Mouse (Mus musculus) ES-E14 (cell line): ENCODE measurements around the gene Hnrnpa3.

ENCODE experiments used
- MAFK ChIP-seq: IDR thresholded peaks from 2 replicates; pipeline ENCODE4 v1.6.1; 2014; ENCODE audit warnings: mild to moderate bottlenecking, low read depth, low read length, inconsistent platforms; ENCODE audit not compliant: insufficient read depth
- ZNF384 ChIP-seq: IDR thresholded peaks from 2 replicates; pipeline ENCODE4 v1.6.1; 2012; ENCODE audit warnings: low read depth, low read length, inconsistent platforms

- TF ChIP-seq ZNF384 (no peak), MAFK (no peak)
Measured at GRCm38 (mm10) chr2:75701822-75702587, 42.9 kb downstream of the Hnrnpa3 start.
